Mouse (Mus musculus): Measurements from ENCODE around the gene 1810043G02Rik. TPM values are rescaled to one million over a fixed set of nuclear protein-coding genes. Genes with fewer than 3 reads are reported as not detected.
"Not testable (repeated sequence)": the region's sequence is repeated elsewhere in the genome, so short reads cannot be mapped to it uniquely, and the experiment has no call there.

Gene 1810043G02Rik
- polyA plus RNA-seq, 1 experiment, result 16.0 TPM

- Histone ChIP-seq H3K4me3 (ENCODE audit: insufficient read depth, low read depth, low read length) (no peak overlapping the region), H3K4me1 (ENCODE audit: control insufficient read depth, insufficient read depth, insufficient read length, low read length) (peaks cover 3% of the 10 kb centered on the region), H3K27ac (replicated peaks; ENCODE audit: low read depth, low read length) (peak overlapping the region; percentile 100)
These were observed 37.2 kb downstream of the 1810043G02Rik start for GRCm38 (mm10) chr10:78015489-78015888.

DNA sequence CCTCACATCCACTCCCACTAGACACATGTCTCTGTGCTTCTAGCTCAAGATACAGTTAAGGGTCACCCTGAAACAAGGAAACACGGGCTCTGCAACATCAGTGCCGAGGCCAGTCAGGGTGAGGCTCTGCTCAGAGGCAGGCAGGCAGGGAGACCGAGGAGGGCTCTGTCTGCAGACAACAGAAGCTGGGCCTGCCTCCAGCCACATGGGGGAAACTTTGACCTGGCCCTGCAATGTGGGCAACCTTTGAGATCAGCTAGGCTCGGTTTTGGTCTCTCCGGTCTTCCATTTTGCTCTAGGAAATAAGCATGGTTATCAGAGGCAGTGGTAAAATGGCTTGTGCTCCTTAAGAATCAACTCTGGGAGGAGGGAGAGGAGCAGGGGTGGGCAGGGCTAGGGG, 38.0 kb downstream of the 1810043G02Rik start:
- H3K4me1 ChIP-seq (ENCODE audit: control insufficient read depth, insufficient read depth, insufficient read length, low read length), result peaks cover 2% of the 10 kb centered on the region
- no peak overlapping the region for H3K4me3 ChIP-seq (ENCODE audit: insufficient read depth, low read depth, low read length)
- peak overlapping the region; percentile 100 for H3K27ac ChIP-seq (replicated peaks; ENCODE audit: low read depth, low read length)

GRCm38 (mm10) chr10:78018797-78019203, 40.5 kb downstream of the 1810043G02Rik start:
- peak overlapping the region; percentile 30; the same call in 1 of the 2 replicates for H3K4me3 ChIP-seq (ENCODE audit: insufficient read depth, low read depth, low read length)
- H3K27ac ChIP-seq (replicated peaks; ENCODE audit: low read depth, low read length), result peak overlapping the region; percentile 89

DNA sequence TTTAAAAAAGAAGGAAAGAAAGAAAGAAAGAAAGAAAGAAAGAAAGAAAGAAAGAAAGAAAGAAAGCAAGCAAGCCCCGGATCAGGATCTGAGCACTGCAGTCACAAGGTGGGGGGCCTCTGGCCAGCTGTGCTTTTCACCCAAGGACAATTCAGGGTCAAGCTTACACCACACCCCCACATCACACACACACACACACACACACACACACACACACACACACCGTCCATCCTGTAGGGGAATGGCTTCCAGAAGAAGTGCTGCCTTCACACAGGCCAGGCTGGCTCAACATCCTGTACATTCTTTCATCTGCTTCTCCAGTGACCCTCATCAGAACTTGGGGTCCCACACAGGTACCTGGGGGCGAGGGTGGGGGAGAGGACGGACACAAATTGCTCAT, 41.0 kb downstream of the 1810043G02Rik start:
- peaks cover 2% of the 10 kb centered on the region for H3K4me1 ChIP-seq (ENCODE audit: control insufficient read depth, insufficient read depth, insufficient read length, low read length)
- H3K27ac ChIP-seq (replicated peaks; ENCODE audit: low read depth, low read length), result peak overlapping the region; percentile 50; the same call in 1 of the 2 replicates
- no peak overlapping the region for H3K4me3 ChIP-seq (ENCODE audit: insufficient read depth, low read depth, low read length)

More at GRCm38 (mm10) chr10:78018797-78019203, 40.5 kb downstream of the 1810043G02Rik start:
- H3K4me1 ChIP-seq (ENCODE audit: control insufficient read depth, insufficient read depth, insufficient read length, low read length), result peaks cover 2% of the 10 kb centered on the region

DNA sequence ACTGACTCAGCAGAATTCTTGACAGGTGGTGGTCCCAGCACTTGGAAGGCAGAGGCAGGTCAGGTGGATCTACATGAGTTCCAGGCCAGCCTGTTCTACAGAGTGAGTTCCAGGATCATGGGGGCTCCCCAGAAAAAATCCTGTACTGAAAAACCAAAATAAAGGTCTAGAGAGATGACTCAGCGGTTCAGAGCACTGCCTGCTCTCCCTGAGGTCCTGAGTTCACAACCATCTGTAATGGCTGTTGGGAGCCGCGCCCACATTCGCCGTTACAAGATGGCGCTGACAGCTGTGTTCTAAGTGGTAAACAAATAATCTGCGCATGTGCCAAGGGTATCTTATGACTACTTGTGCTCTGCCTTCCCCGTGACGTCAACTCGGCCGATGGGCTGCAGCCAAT, 41.7 kb downstream of the 1810043G02Rik start:
- not testable (repeated sequence) for H3K4me3 ChIP-seq (ENCODE audit: insufficient read depth, low read depth, low read length); H3K27ac ChIP-seq (replicated peaks; ENCODE audit: low read depth, low read length); H3K4me1 ChIP-seq (ENCODE audit: control insufficient read depth, insufficient read depth, insufficient read length, low read length)

- H3K4me3 ChIP-seq (ENCODE audit: insufficient read depth, low read depth, low read length); H3K27ac ChIP-seq (replicated peaks; ENCODE audit: low read depth, low read length); H3K4me1 ChIP-seq (ENCODE audit: control insufficient read depth, insufficient read depth, insufficient read length, low read length): not testable (repeated sequence)
These were observed 47.1 kb downstream of the 1810043G02Rik start for GRCm38 (mm10) chr10:78025453-78025852.

GRCm38 (mm10) chr10:78028129-78028528, 49.8 kb downstream of the 1810043G02Rik start:
- no peak overlapping the region for H3K4me3 ChIP-seq (ENCODE audit: insufficient read depth, low read depth, low read length)
- H3K4me1 ChIP-seq (ENCODE audit: control insufficient read depth, insufficient read depth, insufficient read length, low read length), result no peaks in the 10 kb centered on the region
- no peak overlapping the region for H3K27ac ChIP-seq (replicated peaks; ENCODE audit: low read depth, low read length)

- Histone ChIP-seq H3K4me3 (ENCODE audit: insufficient read depth, low read depth, low read length) (no peak overlapping the region), H3K4me1 (ENCODE audit: control insufficient read depth, insufficient read depth, insufficient read length, low read length) (no peaks in the 10 kb centered on the region), H3K27ac (replicated peaks; ENCODE audit: low read depth, low read length) (no peak overlapping the region)
These were observed 50.8 kb downstream of the 1810043G02Rik start for GRCm38 (mm10) chr10:78029080-78029479.

GRCm38 (mm10) chr10:78031987-78032386, 53.7 kb downstream of the 1810043G02Rik start:
- no peaks in the 10 kb centered on the region for H3K4me1 ChIP-seq (ENCODE audit: control insufficient read depth, insufficient read depth, insufficient read length, low read length)

More at GRCm38 (mm10) chr10:78031987-78032386, 53.7 kb downstream of the 1810043G02Rik start:
- no peak overlapping the region for H3K27ac ChIP-seq (replicated peaks; ENCODE audit: low read depth, low read length)
- no peak overlapping the region for H3K4me3 ChIP-seq (ENCODE audit: insufficient read depth, low read depth, low read length)

Other genes starting within 250 kb of the 1810043G02Rik start
- not detected in 2 replicates for gene Gm18596, start 235.9 kb upstream of the 1810043G02Rik start, polyA plus RNA-seq (2012; ENCODE audit: insufficient read depth, insufficient read length, missing spikeins)
- not detected in 2 replicates for gene Gm9736, start 227.2 kb upstream of the 1810043G02Rik start, polyA plus RNA-seq (2012; ENCODE audit: insufficient read depth, insufficient read length, missing spikeins)
- not detected in 2 replicates for gene Gm3233, start 218.8 kb upstream of the 1810043G02Rik start, polyA plus RNA-seq (2012; ENCODE audit: insufficient read depth, insufficient read length, missing spikeins)
- not detected in 2 replicates for gene Gm3238, start 207.2 kb upstream of the 1810043G02Rik start, polyA plus RNA-seq (2012; ENCODE audit: insufficient read depth, insufficient read length, missing spikeins)
- gene Gm7138, start 201.6 kb upstream of the 1810043G02Rik start, polyA plus RNA-seq (2012; ENCODE audit: insufficient read depth, insufficient read length, missing spikeins), result not detected in 2 replicates
- gene Gm3250, start 196.0 kb upstream of the 1810043G02Rik start, polyA plus RNA-seq (2012; ENCODE audit: insufficient read depth, insufficient read length, missing spikeins), result not detected in 2 replicates
- gene Gm7137, start 190.3 kb upstream of the 1810043G02Rik start, polyA plus RNA-seq (2012; ENCODE audit: insufficient read depth, insufficient read length, missing spikeins), result not detected in 2 replicates
- gene Gm9639, start 183.4 kb upstream of the 1810043G02Rik start, polyA plus RNA-seq (2012; ENCODE audit: insufficient read depth, insufficient read length, missing spikeins), result not detected in 2 replicates
- not detected in 2 replicates for gene Gm19668, start 179.4 kb upstream of the 1810043G02Rik start, polyA plus RNA-seq (2012; ENCODE audit: insufficient read depth, insufficient read length, missing spikeins)
- gene Gm9507, start 166.7 kb upstream of the 1810043G02Rik start, polyA plus RNA-seq (2012; ENCODE audit: insufficient read depth, insufficient read length, missing spikeins), result not detected in 2 replicates
- not detected in 2 replicates for gene Gm2696, start 163.8 kb upstream of the 1810043G02Rik start, polyA plus RNA-seq (2012; ENCODE audit: insufficient read depth, insufficient read length, missing spikeins)
- not detected in 2 replicates for gene Krtap10-4, start 151.4 kb upstream of the 1810043G02Rik start, polyA plus RNA-seq (2012; ENCODE audit: insufficient read depth, insufficient read length, missing spikeins)
- not detected in 2 replicates for gene Krtap10-10, start 142.6 kb upstream of the 1810043G02Rik start, polyA plus RNA-seq (2012; ENCODE audit: insufficient read depth, insufficient read length, missing spikeins)
- gene Gm36176, start 131.7 kb upstream of the 1810043G02Rik start, polyA plus RNA-seq (2012; ENCODE audit: insufficient read depth, insufficient read length, missing spikeins), result not detected in 2 replicates
- not detected in 2 replicates for gene Gm10318, start 125.7 kb upstream of the 1810043G02Rik start, polyA plus RNA-seq (2012; ENCODE audit: insufficient read depth, insufficient read length, missing spikeins)
- not detected in 2 replicates for gene Gm3285, start 116.5 kb upstream of the 1810043G02Rik start, polyA plus RNA-seq (2012; ENCODE audit: insufficient read depth, insufficient read length, missing spikeins)
- gene Lrrc3, start 76.0 kb upstream of the 1810043G02Rik start, polyA plus RNA-seq (2012; ENCODE audit: insufficient read depth, insufficient read length, missing spikeins), result 0.33 TPM in 1 of 2 replicates, not detected in the other
- 0.63 TPM in 1 of 2 replicates, not detected in the other for gene Trpm2, start 8.0 kb upstream of the 1810043G02Rik start, polyA plus RNA-seq (2012; ENCODE audit: insufficient read depth, insufficient read length, missing spikeins)
- gene Pfkl, start 31.6 kb downstream of the 1810043G02Rik start, polyA plus RNA-seq (2012; ENCODE audit: insufficient read depth, insufficient read length, missing spikeins), result 326 and 453 TPM in 2 replicates
- gene Dnmt3l, start 63.4 kb downstream of the 1810043G02Rik start, polyA plus RNA-seq (2012; ENCODE audit: insufficient read depth, insufficient read length, missing spikeins), result 2.3 and 2.7 TPM in 2 replicates
- not detected in 2 replicates for gene Aire, start 65.1 kb downstream of the 1810043G02Rik start, polyA plus RNA-seq (2012; ENCODE audit: insufficient read depth, insufficient read length, missing spikeins)
- gene Icosl, start 90.8 kb downstream of the 1810043G02Rik start, polyA plus RNA-seq (2012; ENCODE audit: insufficient read depth, insufficient read length, missing spikeins), result 1.1 and 1.3 TPM in 2 replicates
- 403 and 476 TPM in 2 replicates for gene D10Jhu81e, start 191.3 kb downstream of the 1810043G02Rik start, polyA plus RNA-seq (2012; ENCODE audit: insufficient read depth, insufficient read length, missing spikeins)
- 3.3 and 4.3 TPM in 2 replicates for gene Pwp2, start 206.6 kb downstream of the 1810043G02Rik start, polyA plus RNA-seq (2012; ENCODE audit: insufficient read depth, insufficient read length, missing spikeins)